Mouse (Mus musculus) lung, embryonic 14.5 days (tissue): ENCODE measurements at regions not wholly inside any gene's neighbourhood (a gene's known extent, or its start where the extent isn't known, plus 50 kb on each side); places are given as distances from the start of the nearest gene placed in this dataset.
"Not testable (repeated sequence)": the region's sequence is repeated elsewhere in the genome, so short reads cannot be mapped to it uniquely, and the experiment has no call there.

Experiments
- ATAC-seq: fragments of 200-750 bp; cut with Nextera tagmentation; 2 replicates; pipeline ENCODE4 v1.8.0; 2017; ENCODE audit warnings: mild to moderate bottlenecking, moderate TSS enrichment, moderate library complexity; ENCODE audit not compliant: insufficient read depth
- DNase-seq: peaks from one replicate; pipeline ENCODE4 v3.0.0-alpha.2; 2015
- H3K27ac ChIP-seq: fragments of 300-500 bp; sonication (generic); 2 replicates; pipeline ENCODE4 v1.5.1; 2014; ENCODE audit warnings: low read depth, mild to moderate bottlenecking, moderate library complexity
- H3K27me3 ChIP-seq: fragments of 300-500 bp; sonication (generic); 2 replicates; pipeline ENCODE4 v1.6.1; 2014; ENCODE audit warnings: low read length, control low read depth; ENCODE audit not compliant: insufficient read depth
- H3K36me3 ChIP-seq: fragments of 300-500 bp; sonication (generic); 2 replicates; pipeline ENCODE4 v1.6.1; 2014; ENCODE audit warnings: control low read depth; ENCODE audit not compliant: insufficient read depth
- H3K4me1 ChIP-seq: fragments of 300-500 bp; sonication (generic); 2 replicates; pipeline ENCODE4 v1.6.1; 2014; ENCODE audit warnings: antibody characterized with exemption, control low read depth; ENCODE audit not compliant: insufficient read depth
- H3K4me2 ChIP-seq: fragments of 300-500 bp; sonication (generic); 2 replicates; pipeline ENCODE4 v1.6.1; 2014; ENCODE audit warnings: mild to moderate bottlenecking
- H3K4me3 ChIP-seq: fragments of 300-500 bp; sonication (generic); 2 replicates; pipeline ENCODE4 v1.5.1; 2014; ENCODE audit warnings: low read depth, low read length
- H3K9ac ChIP-seq: fragments of 300-500 bp; sonication (generic); 2 replicates; pipeline ENCODE4 v1.6.1; 2014
- H3K9me3 ChIP-seq: fragments of 300-500 bp; sonication (generic); 2 replicates; pipeline ENCODE4 v1.6.1; 2016; ENCODE audit warnings: low read depth, low read length, control low read depth
- CTCF ChIP-seq: IDR thresholded peaks from 2 replicates; pipeline ENCODE4 v1.5.1; 2016; ENCODE audit warnings: antibody characterized with exemption, low read depth
- WGBS: fragments of 180-500 bp; shearing (Covaris S2); extraction: QIAGEN DNeasy Blood & Tissue Kit; methylation state at CpG from one replicate; pipeline ENCODE4 v1.1.7; 2014; 5-methylcytosine and 5-hydroxymethylcytosine counted together

DNA sequence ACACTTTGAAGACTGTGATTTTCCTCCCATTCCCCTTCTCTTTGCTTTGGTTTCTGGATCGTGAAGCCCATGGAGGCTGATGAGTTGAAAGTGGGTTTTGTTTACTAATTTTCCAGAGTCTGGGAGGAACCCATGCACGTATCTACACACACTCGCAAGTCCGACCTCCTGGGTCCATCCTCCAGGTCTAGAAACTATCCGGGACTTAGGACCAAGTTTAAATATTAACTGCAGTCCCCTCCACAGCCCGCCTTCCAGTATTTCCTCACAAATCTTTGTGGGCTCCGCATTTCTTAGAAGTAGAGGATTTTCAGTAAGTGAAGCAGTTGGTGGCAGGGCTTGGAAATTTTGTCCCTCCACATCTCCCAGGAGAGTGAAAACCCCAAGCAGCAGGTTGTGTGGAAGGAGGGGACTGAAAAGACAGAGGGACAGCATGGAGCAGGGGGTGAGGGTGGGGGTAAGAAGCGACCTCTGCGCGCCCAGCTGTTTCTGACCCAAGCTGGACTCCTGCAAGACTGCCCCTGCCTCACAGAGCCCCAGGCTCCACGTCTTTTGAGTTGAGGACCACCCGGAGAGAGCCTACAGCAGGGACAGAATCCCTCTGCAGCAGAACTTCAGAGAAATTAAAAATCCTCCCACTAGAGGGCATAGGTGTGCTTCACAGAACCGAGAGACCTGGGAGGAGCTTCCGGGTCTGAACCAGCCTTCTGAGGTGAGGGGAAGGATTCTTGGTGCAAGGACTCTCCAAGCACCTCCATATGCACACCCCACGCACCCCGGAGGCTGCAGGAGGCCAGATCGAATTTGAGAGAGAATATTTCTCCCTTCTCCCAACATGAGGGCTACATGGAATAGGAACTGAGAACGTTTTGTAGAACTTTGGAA is 174.4 kb upstream of the Thpo start:
- ATAC-seq = peak; percentile 75
- H3K27ac ChIP-seq, H3K36me3 ChIP-seq, H3K4me3 ChIP-seq, H3K4me1 ChIP-seq, H3K27me3 ChIP-seq, DNase-seq, H3K9ac ChIP-seq, H3K9me3 ChIP-seq: not testable (repeated sequence)
- WGBS = 38% methylated on average over 16 of the region's 18 CpGs
- H3K4me2 ChIP-seq = peak overlapping the region; percentile 15; the same call in 1 of the 2 replicates

DNA sequence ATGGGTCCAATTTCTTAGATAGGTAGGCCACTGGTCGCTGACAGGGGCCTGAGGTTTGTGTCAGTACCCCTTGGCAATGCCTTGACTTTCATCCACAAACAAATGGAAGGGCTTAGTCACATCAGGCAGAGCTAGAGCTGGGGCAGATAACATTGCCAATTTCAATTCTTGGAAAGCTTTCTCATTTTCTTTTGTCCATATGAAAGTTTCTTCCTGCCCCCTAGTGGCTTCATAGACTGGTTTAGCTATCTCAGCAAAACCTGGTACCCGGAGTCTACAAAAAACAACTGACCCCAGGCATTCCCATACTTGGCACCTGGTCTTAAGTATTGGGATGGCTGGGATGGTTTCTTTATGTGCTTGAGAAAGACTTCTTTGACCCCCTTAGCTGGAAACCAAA is 161.4 kb upstream of the Thpo start:
- no peak overlapping the region for H3K9ac ChIP-seq
- no peak overlapping the region for H3K4me3 ChIP-seq
- ATAC-seq (no peak), DNase-seq (peak; percentile 86)
- H3K27ac ChIP-seq = no peak overlapping the region
- H3K4me2 ChIP-seq = no peak overlapping the region
- no peaks in the 10 kb centered on the region for H3K36me3 ChIP-seq
- peak; percentile 61 for TF ChIP-seq CTCF
- 30% methylated on average over 2 of the region's 2 CpGs for WGBS
- H3K4me1 ChIP-seq = no peaks in the 10 kb centered on the region
- H3K9me3 ChIP-seq = no peaks in the 10 kb centered on the region
- no peaks in the 10 kb centered on the region for H3K27me3 ChIP-seq

DNA sequence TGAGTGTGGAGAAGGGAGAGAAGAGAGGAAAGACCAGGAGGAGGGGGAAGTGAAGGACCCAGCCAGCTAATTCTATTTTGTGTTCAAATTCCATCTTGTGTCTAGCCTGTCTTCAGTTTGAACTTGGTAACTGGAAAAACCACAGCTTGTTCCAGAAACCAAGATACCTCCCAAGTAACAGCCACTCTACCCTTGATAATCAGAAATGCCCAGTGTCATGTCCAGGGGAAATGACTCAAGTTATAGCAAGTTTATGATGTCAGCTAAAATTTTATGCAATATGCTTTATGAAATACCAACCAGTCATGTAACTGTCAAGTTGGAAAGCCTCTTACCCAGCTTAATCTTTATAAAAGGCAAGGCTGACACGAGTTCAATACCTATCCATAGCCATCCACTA is 137.4 kb upstream of the Thpo start:
- Histone ChIP-seq H3K9me3 (no peaks in the 10 kb centered on the region), H3K27me3 (no peaks in the 10 kb centered on the region), H3K9ac (no peak overlapping the region), H3K36me3 (no peaks in the 10 kb centered on the region), H3K4me2 (no peak overlapping the region), H3K27ac (no peak overlapping the region), H3K4me1 (no peaks in the 10 kb centered on the region), H3K4me3 (no peak overlapping the region)
- no peak for ATAC-seq
- DNase-seq = no peak
- TF ChIP-seq CTCF = no peak
- 41% methylated on average over 1 of the region's 1 CpGs for WGBS

- ATAC-seq = no peak
- 79% methylated on average over 1 of the region's 1 CpGs for whole genome bisulfite sequencing
- no peak for TF ChIP-seq CTCF
Observed at GRCm38 (mm10) chr16:20866771-20867170, 132.5 kb upstream of the Thpo start.

DNA sequence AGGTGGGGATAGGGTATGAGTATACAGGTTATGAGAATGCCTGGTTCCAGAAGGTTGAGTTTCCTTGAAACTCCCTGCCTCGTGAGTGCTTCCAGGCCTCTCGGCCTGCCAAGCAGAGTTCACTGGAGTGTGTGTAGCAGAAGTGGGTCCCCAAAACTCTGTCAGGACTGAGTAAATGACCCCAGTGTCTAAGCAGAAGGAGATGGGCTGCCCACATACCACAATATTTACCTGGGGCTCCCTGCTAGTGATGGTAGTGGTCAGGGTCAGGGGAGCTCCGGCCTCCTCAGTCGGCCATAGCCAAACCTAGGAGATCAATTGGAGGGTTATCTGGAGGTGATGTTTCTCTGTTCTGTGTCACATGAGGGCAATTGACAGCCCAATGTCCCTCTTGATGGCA is 126.9 kb upstream of the Thpo start:
- Histone ChIP-seq H3K27me3 (no peaks in the 10 kb centered on the region), H3K9me3 (no peaks in the 10 kb centered on the region), H3K4me1 (no peaks in the 10 kb centered on the region), H3K4me2 (no peak overlapping the region), H3K9ac (no peak overlapping the region), H3K4me3 (no peak overlapping the region), H3K27ac (no peak overlapping the region), H3K36me3 (no peaks in the 10 kb centered on the region)
- WGBS = 94% methylated on average over 4 of the region's 4 CpGs
- DNase-seq (no peak), ATAC-seq (no peak)
- no peak for TF ChIP-seq CTCF

More at GRCm38 (mm10) chr16:20866771-20867170, 132.5 kb upstream of the Thpo start:
- Histone ChIP-seq H3K4me1 (no peaks in the 10 kb centered on the region), H3K4me3 (no peak overlapping the region), H3K27ac (no peak overlapping the region), H3K9me3 (no peaks in the 10 kb centered on the region), H3K9ac (no peak overlapping the region), H3K27me3 (no peaks in the 10 kb centered on the region), H3K36me3 (no peaks in the 10 kb centered on the region), H3K4me2 (no peak overlapping the region)
- DNase-seq = no peak

DNA sequence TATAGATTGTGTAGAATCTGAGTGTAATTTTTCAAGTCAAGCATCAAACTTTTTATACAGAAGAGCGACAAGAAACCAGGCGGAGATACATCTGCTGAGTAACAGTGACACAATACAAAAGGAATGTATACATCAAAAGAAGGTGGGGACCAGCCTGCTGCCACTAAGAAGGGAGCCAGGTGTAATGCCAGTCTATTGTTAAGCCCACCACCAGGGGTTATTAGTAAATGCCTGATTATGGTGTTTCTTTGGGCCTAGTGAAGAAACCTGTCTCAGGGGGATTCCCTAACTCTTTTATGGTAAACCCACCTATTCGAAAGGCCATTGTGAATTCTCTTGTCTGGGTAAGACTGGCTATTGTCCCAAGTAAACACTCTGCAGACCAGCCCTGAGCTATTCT is 126.3 kb upstream of the Thpo start:
- not testable (repeated sequence) for DNase-seq, H3K27me3 ChIP-seq, H3K4me2 ChIP-seq, H3K9ac ChIP-seq, H3K36me3 ChIP-seq, H3K4me1 ChIP-seq, H3K4me3 ChIP-seq, ATAC-seq, H3K27ac ChIP-seq, H3K9me3 ChIP-seq
- WGBS = 81% methylated on average over 3 of the region's 3 CpGs

DNA sequence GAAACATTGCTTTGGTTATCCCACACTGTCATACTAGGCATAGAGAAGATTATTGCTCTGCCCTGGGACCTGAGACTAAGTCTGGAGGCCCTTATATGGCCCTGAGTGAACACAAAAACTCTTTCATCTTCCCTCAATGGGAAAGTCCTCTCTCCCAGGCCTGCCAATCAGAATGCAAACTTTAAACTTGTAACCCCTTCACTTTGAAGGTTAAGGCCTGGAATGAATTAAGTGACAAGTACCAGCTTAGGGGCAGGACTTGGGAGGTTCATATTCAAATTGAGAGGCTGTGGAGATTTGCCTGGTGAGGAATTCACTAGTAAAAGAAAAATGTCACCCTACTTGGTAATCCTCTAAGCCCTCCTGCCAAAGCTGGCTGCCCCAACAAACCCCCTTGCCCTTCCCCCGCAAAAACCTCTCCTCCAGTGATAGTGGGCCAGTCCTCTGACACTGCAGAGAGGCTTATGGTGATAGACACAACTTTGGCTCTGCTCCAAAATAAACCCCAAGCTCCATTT is 120.4 kb upstream of the Thpo start:
- Histone ChIP-seq H3K27ac (no peak overlapping the region), H3K4me2 (no peak overlapping the region), H3K9ac (no peak overlapping the region), H3K36me3 (no peaks in the 10 kb centered on the region), H3K4me1 (no peaks in the 10 kb centered on the region), H3K27me3 (no peaks in the 10 kb centered on the region), H3K9me3 (no peaks in the 10 kb centered on the region), H3K4me3 (no peak overlapping the region)
- no peak for TF ChIP-seq CTCF
- ATAC-seq = no peak
- WGBS = 57% methylated on average over 1 of the region's 1 CpGs
- no peak for DNase-seq
